Mouse (Mus musculus) urinary bladder, postnatal 25 days (tissue): ENCODE measurements around the gene Olfr434.
"Not testable (repeated sequence)": the region's sequence is repeated elsewhere in the genome, so short reads cannot be mapped to it uniquely, and the experiment has no call there.

Source experiments
- DNase-seq: peaks from one replicate; pipeline ENCODE4 v3.0.0; 2022; ENCODE audit warnings: low spot score

Olfr434 gene

GRCm38 (mm10) chr6:43212873-43213272 lies at the start of gene Olfr434:
Gene Olfr434, plus strand, starts transcription at chr6:43213021.
- not testable (repeated sequence) for DNase-seq

- no peak for DNase-seq
Measured at GRCm38 (mm10) chr6:43167246-43167645, 45.6 kb upstream of the Olfr434 start.

- no peak for DNase-seq
Measured at GRCm38 (mm10) chr6:43171840-43172239, 41.0 kb upstream of the Olfr434 start, which contains the start of gene Olfr13. Gene Olfr13, plus strand, starts transcription at chr6:43172140.

DNA sequence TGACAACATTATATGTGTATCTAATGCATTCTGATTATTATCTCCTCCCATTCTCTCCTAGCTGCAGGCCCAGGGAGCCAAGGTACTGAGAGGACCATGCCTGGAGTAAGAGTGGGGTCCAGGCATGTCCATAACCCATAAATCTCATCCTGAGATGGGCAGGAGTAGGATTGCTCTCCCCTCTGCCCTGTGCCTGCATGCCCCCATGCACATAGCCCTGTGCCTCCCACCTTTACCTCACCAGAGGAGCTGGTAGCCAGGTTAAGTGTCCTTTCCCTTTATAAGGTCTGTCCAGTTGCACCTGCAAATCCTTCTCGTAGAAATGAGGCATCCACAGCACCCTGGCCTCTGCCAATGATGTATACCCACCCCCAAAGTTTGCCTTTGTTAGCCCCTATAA lies 34.7 kb upstream of the Olfr434 start:
- no peak for DNase-seq

- DNase-seq: no peak
Measured at GRCm38 (mm10) chr6:43178584-43179501, 34.0 kb upstream of the Olfr434 start.

GRCm38 (mm10) chr6:43190986-43191385 lies 21.8 kb upstream of the Olfr434 start:
- DNase-seq: no peak

- DNase-seq: no peak
Measured at GRCm38 (mm10) chr6:43196781-43197180, 16.0 kb upstream of the Olfr434 start, which contains the start of gene Olfr435. Gene Olfr435, plus strand, starts transcription at chr6:43197146.

DNA sequence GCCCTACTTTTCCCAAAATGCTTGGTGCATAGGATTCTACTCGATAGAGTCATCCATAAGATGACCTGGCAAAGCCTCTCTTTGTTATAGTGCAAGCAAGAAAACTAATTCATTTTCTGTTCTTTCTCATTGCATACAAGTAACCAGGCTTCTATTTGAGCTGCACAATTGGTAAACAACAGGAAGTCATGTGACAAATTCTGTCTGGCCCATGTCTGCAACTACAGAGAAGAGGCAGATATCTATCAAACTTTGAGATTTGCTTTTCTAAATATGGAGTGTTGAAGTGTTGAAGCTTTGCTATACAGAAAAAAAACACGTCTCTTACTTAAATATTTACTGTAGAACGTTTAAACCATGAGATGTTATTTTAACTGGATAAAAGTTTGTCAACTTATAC lies 14.7 kb upstream of the Olfr434 start:
- no peak for DNase-seq

- DNase-seq: no peak
Measured at GRCm38 (mm10) chr6:43202786-43203185, 10.0 kb upstream of the Olfr434 start.

DNA sequence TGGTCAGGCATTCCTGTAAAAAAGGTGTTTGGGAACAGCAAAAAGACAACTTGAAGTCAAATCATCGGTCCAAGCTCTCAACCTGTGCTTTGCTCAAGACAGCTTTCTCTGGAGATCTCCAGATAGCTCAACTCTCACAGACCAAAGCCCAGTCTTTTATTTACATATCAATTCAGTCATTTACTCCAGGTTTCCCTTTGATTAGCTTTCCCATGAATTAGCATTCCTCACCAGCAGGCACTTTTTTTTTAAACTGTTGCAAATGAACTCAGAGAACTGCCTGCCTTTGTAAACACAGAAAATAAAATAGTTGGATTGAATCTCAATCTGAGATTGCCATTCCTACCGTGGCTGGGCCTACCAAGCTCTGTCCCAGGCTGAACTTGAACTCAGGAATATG lies 7.5 kb upstream of the Olfr434 start:
- no peak for DNase-seq

- not testable (repeated sequence) for DNase-seq
Measured at GRCm38 (mm10) chr6:43231255-43231654, 18.4 kb downstream of the Olfr434 start, which contains the start of gene Olfr47. Gene Olfr47, plus strand, starts transcription at chr6:43231529.

- DNase-seq: no peak
Measured at GRCm38 (mm10) chr6:43242061-43242460, 29.2 kb downstream of the Olfr434 start.

- no peak for DNase-seq
Measured at GRCm38 (mm10) chr6:43247396-43247795, 34.6 kb downstream of the Olfr434 start.

- DNase-seq: no peak
Measured at GRCm38 (mm10) chr6:43252994-43253393, 40.2 kb downstream of the Olfr434 start.

GRCm38 (mm10) chr6:43254193-43254926 lies 41.5 kb downstream of the Olfr434 start:
- no peak for DNase-seq

DNA sequence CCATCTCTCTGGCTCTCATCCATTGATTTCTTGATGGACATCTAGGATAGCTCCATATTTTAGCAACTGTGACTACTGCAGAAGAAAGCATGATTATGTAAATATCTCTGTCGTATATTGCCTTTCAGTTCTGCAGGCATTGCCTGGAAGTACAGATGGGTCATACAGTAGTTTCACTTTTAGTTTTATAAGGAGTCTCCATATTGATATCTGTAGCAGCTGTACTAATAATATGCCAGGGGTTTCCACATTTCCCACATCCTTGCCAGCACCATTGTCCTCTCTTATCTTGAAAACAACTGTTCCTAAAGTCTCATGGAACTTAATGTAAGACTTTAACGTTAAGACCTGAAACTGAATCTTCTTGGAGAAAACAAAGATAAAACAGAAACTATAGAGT lies 47.9 kb downstream of the Olfr434 start:
- no peak for DNase-seq

DNA sequence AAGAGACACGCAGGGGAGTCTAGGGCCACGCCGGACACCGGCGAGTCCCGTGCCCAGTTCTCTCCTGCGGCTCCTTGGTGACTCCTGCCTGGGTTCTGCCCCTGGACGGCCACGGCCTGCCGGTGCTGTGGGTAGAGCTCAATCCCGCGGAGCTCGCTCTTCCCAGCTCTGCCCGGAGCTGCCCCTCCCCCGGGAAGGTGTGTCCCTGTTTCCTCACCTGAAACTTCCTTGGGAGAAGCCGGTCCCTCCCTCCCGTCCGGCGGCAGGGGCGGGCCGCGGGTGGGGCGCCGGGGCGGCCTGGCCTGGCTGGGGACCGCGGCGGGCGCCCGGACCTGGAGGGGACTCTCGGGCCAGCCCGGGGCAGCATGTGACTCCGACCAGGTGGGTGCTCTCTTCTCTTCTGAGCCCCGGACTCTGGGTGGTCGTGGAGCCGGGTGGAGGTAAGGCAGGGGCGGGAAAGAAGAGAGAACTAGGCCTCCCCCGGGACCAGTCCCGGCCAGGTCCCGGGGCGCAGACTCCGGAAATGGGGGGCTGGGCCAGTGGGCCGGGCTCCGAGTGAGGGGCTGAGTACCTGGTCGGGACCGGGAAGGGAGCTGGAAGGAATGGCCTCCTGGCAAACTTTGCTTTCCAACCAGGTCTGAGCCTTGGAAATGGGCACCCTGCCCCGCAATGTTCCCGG lies 52.7 kb downstream of the Olfr434 start, which contains the start of gene Arhgef5:
Gene Arhgef5, plus strand, starts transcription at position 220 of the 679 bp plus-strand sequence.
- DNase-seq: peak; percentile 71

DNA sequence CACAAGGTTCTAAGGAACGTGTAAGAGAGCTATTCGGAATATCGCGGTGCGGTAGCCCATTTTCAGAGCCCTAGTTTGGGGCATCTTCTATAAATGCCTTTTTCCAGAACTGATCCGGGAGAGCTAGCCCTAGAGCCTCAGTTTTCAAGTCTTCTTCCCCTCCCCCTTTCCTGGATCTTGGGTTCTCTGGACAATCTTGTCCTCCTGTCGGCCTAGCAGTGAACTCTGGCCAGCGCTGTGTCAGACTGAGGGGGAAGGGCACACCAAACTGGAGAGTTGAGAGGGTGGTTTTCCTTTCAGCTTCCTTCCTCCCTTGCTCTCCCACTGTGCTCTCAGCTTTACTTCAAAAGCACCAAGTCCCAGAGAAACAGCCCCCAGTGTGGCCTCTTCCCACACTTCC lies 53.5 kb downstream of the Olfr434 start:
- DNase-seq: peak; percentile 31
